29 mouse cellular contexts compared by ENCODE assay signal in genomic region chr3:146671121-146671520, GRCm38 (mm10). TPM values are rescaled to one million over a fixed set of nuclear protein-coding genes. Genes with fewer than 3 reads are reported as not detected.
A peak's percentile ranks its signal among the peaks of the same experiment; 100 is the strongest.
DNase-seq lines count a peak whose midpoint lies in the region; ATAC-seq and TF ChIP-seq lines count a peak whose summit lies in the region.
"Had no signal": no experiment of that assay in that cellular context is flagged by ENCODE, and none has a peak within 500 bp of the region (broad histone marks: within the 10 kb centered on the region; RNA-seq: fewer than 3 reads in every experiment).

No protein-coding gene starts in this region.

- H3K36me3 ChIP-seq in kidney, adult 2 months (ENCODE audit: control insufficient read depth, insufficient read depth, low read length) = no peaks in the 10 kb centered on the region
- H3K36me3 ChIP-seq in kidney, embryonic 14.5 days (ENCODE audit: control insufficient read depth, insufficient read depth, low read length) = no peaks in the 10 kb centered on the region
- no peaks in the 10 kb centered on the region for H3K36me3 ChIP-seq in heart, postnatal 0 days (replicated peaks; ENCODE audit: control insufficient read depth, insufficient read depth, low read length)
- H3K36me3 ChIP-seq: forebrain, embryonic 12.5 days; heart, embryonic 15.5 days; hindbrain, embryonic 13.5 days; limb, embryonic 10.5 days; liver, embryonic 15.5 days; lung, embryonic 15.5 days had no signal

- no peak overlapping the region for H3K4me3 ChIP-seq in kidney, adult 2 months (ENCODE audit: insufficient read depth, low read depth, low read length)
- no peak overlapping the region for H3K4me3 ChIP-seq in kidney, embryonic 14.5 days (ENCODE audit: low read length)
- H3K4me3 ChIP-seq in embryonic fibroblast, embryonic 13.5 days (ENCODE audit: insufficient read depth, low read length) = no peak overlapping the region
- H3K4me3 ChIP-seq in heart, postnatal 0 days (ENCODE audit: low read depth, low read length) = no peak overlapping the region
- H3K4me3 ChIP-seq: forebrain, embryonic 12.5 days; heart, embryonic 15.5 days; hindbrain, embryonic 13.5 days; layer of hippocampus, adult 2 months; limb, embryonic 10.5 days; liver, embryonic 15.5 days; lung, embryonic 15.5 days had no signal

- no peak for TF ChIP-seq CTCF in kidney, adult 2 months (conservative IDR thresholded peaks at IDR 0.05; ENCODE audit: insufficient read depth, insufficient read length, low read depth, low read length)
- TF ChIP-seq CTCF in embryonic fibroblast, embryonic 13.5 days (IDR thresholded peaks at IDR 0.05; ENCODE audit: borderline replicate concordance, insufficient read depth, low read length) = no peak
- no peak for TF ChIP-seq CTCF in heart, postnatal 0 days (IDR thresholded peaks at IDR 0.05; ENCODE audit: low read depth)

- no peaks in the 10 kb centered on the region for H3K4me1 ChIP-seq in kidney, adult 2 months (ENCODE audit: control insufficient read depth, insufficient read depth, low read length)
- H3K4me1 ChIP-seq in kidney, embryonic 14.5 days (ENCODE audit: control insufficient read depth, insufficient read depth, low read length) = no peaks in the 10 kb centered on the region
- H3K4me1 ChIP-seq in embryonic fibroblast, embryonic 13.5 days (ENCODE audit: control insufficient read depth, insufficient read depth, low read length) = no peaks in the 10 kb centered on the region
- H3K4me1 ChIP-seq in heart, postnatal 0 days (ENCODE audit: control insufficient read depth, insufficient read depth) = no peaks in the 10 kb centered on the region
- H3K4me1 ChIP-seq: forebrain, embryonic 12.5 days; heart, embryonic 15.5 days; hindbrain, embryonic 13.5 days; limb, embryonic 10.5 days; liver, embryonic 15.5 days; lung, embryonic 15.5 days had no signal

- DNase-seq in kidney, adult 2 months = peak; percentile 12
- peak; percentile 55 for DNase-seq in NIH3T3 (ENCODE audit: low read depth)
- peak; percentile 32 for DNase-seq in heart, postnatal 0 days (ENCODE audit: low spot score)
- no peak for DNase-seq in frontal cortex, adult 2 months (ENCODE audit: extremely low spot score in 1 of 2, low spot score in 1 of 2)
- DNase-seq: adrenal gland, postnatal 36 days; cerebellum, adult 11-12 months; cerebellum, postnatal 14 days; kidney, adult 9 months; liver; lung, postnatal 4 days; midbrain, embryonic 14.5 days; right cerebral cortex, postnatal 14 days had no signal

- TF ChIP-seq EP300 in heart, postnatal 0 days (IDR thresholded peaks at IDR 0.05; ENCODE audit: low read depth) = no peak

- no peaks in the 10 kb centered on the region for H3K9me3 ChIP-seq in kidney, embryonic 14.5 days (ENCODE audit: control insufficient read depth, low read length)
- H3K9me3 ChIP-seq in heart, postnatal 0 days (replicated peaks; ENCODE audit: control insufficient read depth, low read length) = no peaks in the 10 kb centered on the region
- H3K9me3 ChIP-seq: forebrain, embryonic 12.5 days; heart, embryonic 15.5 days; hindbrain, embryonic 13.5 days; limb, embryonic 10.5 days; liver, embryonic 15.5 days; lung, embryonic 15.5 days had no signal

- 56% methylated on average over 2 of the region's 2 CpGs for whole genome bisulfite sequencing in kidney, adult 2 months
- WGBS in kidney, embryonic 14.5 days = 71% methylated on average over 2 of the region's 2 CpGs
- WGBS in heart, postnatal 0 days = 29% methylated on average over 2 of the region's 2 CpGs

- no peak for ATAC-seq in kidney, embryonic 14.5 days (ENCODE audit: low FRiP score, low TSS enrichment)
- peak; percentile 55; the same call in 1 of the 2 replicates for ATAC-seq in heart, postnatal 0 days (ENCODE audit: insufficient read depth, low read depth)
- no peak for ATAC-seq in erythroid progenitor cell, adult 5-6 weeks (replicated peaks; ENCODE audit: low FRiP score, poor library complexity, severe bottlenecking)
- ATAC-seq: inflammation-experienced regulatory T-cells, adult 6 months had no signal

- H3K9ac ChIP-seq in kidney, embryonic 14.5 days (ENCODE audit: low read depth, low read length) = no peak overlapping the region
- H3K9ac ChIP-seq in heart, postnatal 0 days (replicated peaks; ENCODE audit: low read depth, low read length) = no peak overlapping the region
- H3K9ac ChIP-seq: forebrain, embryonic 12.5 days; heart, embryonic 15.5 days; hindbrain, embryonic 13.5 days; liver, embryonic 15.5 days; lung, embryonic 15.5 days had no signal

- H3K27ac ChIP-seq in kidney, adult 2 months (ENCODE audit: insufficient read depth, low read depth, low read length) = no peak overlapping the region
- no peak overlapping the region for H3K27ac ChIP-seq in kidney, embryonic 14.5 days (ENCODE audit: low read depth, low read length)
- H3K27ac ChIP-seq in embryonic fibroblast, embryonic 13.5 days (ENCODE audit: insufficient read depth, low read length) = 0 out of 2 replicates have a peak overlapping the region, but pooled peaks have one; percentile 13
- no peak overlapping the region for H3K27ac ChIP-seq in heart, postnatal 0 days (ENCODE audit: low read depth)
- H3K27ac ChIP-seq: forebrain, embryonic 12.5 days; heart, embryonic 15.5 days; hindbrain, embryonic 13.5 days; layer of hippocampus, adult 2 months; limb, embryonic 10.5 days; liver, embryonic 15.5 days; lung, embryonic 15.5 days had no signal

- no peak for TF ChIP-seq POLR2A in kidney, adult 2 months (IDR thresholded peaks at IDR 0.05; ENCODE audit: low read depth, low read length)
- TF ChIP-seq POLR2A in embryonic fibroblast, embryonic 13.5 days (IDR thresholded peaks at IDR 0.05; ENCODE audit: low read depth, low read length) = no peak

- H3K27me3 ChIP-seq in kidney, adult 2 months (replicated peaks; ENCODE audit: control insufficient read depth, insufficient read depth, low read length) = no peaks in the 10 kb centered on the region
- H3K27me3 ChIP-seq in kidney, embryonic 14.5 days (ENCODE audit: control insufficient read depth, insufficient read depth, low read length) = no peaks in the 10 kb centered on the region
- no peaks in the 10 kb centered on the region for H3K27me3 ChIP-seq in heart, postnatal 0 days (ENCODE audit: control insufficient read depth, insufficient read depth, low read length)
- H3K27me3 ChIP-seq: forebrain, embryonic 12.5 days; heart, embryonic 15.5 days; hindbrain, embryonic 13.5 days; liver, embryonic 15.5 days; lung, embryonic 15.5 days had no signal

- H3K4me2 ChIP-seq in kidney, embryonic 14.5 days (replicated peaks; ENCODE audit: low read depth, low read length) = no peak overlapping the region
- no peak overlapping the region for H3K4me2 ChIP-seq in heart, postnatal 0 days (ENCODE audit: low read depth, low read length)
- H3K4me2 ChIP-seq: forebrain, embryonic 12.5 days; heart, embryonic 15.5 days; hindbrain, embryonic 13.5 days; liver, embryonic 15.5 days; lung, embryonic 15.5 days had no signal

RNA-seq across cellular contexts. Expression of gene Samd13, which starts 14.3 kb away (rescaled TPM):
- 0.11 and 0.27 TPM in 2 replicates for polyA plus RNA-seq in kidney, adult 2 months (2012; rRNA removed)
- polyA plus RNA-seq in kidney, embryonic 14.5 days (2014; fragmentation: Nextera tagmentation; extraction: Ambion mirVana) = 0.99 and 1.2 TPM in 2 replicates
- 0.53 and 1.1 TPM in 2 replicates for polyA plus RNA-seq in embryonic fibroblast, embryonic 13.5 days (2011; ENCODE audit: insufficient read length, low read depth, missing spikeins)
- total RNA-seq in heart, postnatal 0 days (2014; rRNA removed; ENCODE audit: low replicate concordance) = 0.42 and 3.6 TPM in 2 replicates
- 1.8 and 2.8 TPM in 2 replicates for polyA plus RNA-seq in heart, postnatal 0 days (2015; fragmentation: Nextera tagmentation; extraction: Ambion mirVana)
- total RNA-seq in erythroid progenitor cell, adult 5-6 weeks (2015; ENCODE audit: low replicate concordance) = 5.4 TPM in 1 of 2 replicates, not detected in the other
- not detected in 2 replicates for total RNA-seq in erythroid progenitor cell, adult 5-6 weeks (2017; ENCODE audit: low replicate concordance)
- polyA plus RNA-seq in frontal cortex, adult 2 months (2012; rRNA removed) = 0.48 and 0.64 TPM in 2 replicates
- total RNA-seq: layer of hippocampus, postnatal 25 days had no signal
- polyA plus RNA-seq: midbrain, embryonic 14.5 days had no signal

RNA-seq across cellular contexts. Expression of gene 4930503B20Rik, which starts 20.0 kb away (rescaled TPM):
- polyA plus RNA-seq in kidney, adult 2 months (2012; rRNA removed) = not detected in 2 replicates
- polyA plus RNA-seq in kidney, embryonic 14.5 days (2014; fragmentation: Nextera tagmentation; extraction: Ambion mirVana) = not detected in 2 replicates
- 0.56 TPM in 1 of 2 replicates, not detected in the other for polyA plus RNA-seq in embryonic fibroblast, embryonic 13.5 days (2011; ENCODE audit: insufficient read length, low read depth, missing spikeins)
- not detected in 2 replicates for total RNA-seq in heart, postnatal 0 days (2014; rRNA removed; ENCODE audit: low replicate concordance)
- polyA plus RNA-seq in heart, postnatal 0 days (2015; fragmentation: Nextera tagmentation; extraction: Ambion mirVana) = 0.22 TPM in 1 of 2 replicates, not detected in the other
- total RNA-seq in erythroid progenitor cell, adult 5-6 weeks (2015; ENCODE audit: low replicate concordance) = not detected in 2 replicates
- total RNA-seq in erythroid progenitor cell, adult 5-6 weeks (2017; ENCODE audit: low replicate concordance) = 0.39 TPM in 1 of 2 replicates, not detected in the other
- not detected in 2 replicates for polyA plus RNA-seq in frontal cortex, adult 2 months (2012; rRNA removed)
- total RNA-seq: adrenal gland, postnatal 36 days; gastrocnemius, postnatal 36 days; layer of hippocampus, adult 2 months; layer of hippocampus, postnatal 25 days; megakaryocyte-erythroid progenitor cell, adult 5-6 weeks had no signal
- polyA plus RNA-seq: embryonic facial prominence, embryonic 11.5 days; forebrain, embryonic 12.5 days; hindbrain, embryonic 13.5 days; inflammation-experienced regulatory T-cells, adult 6 months; limb, embryonic 10.5 days; liver, embryonic 15.5 days; midbrain, embryonic 14.5 days; neural tube, embryonic 11.5 days had no signal

RNA-seq across cellular contexts. Expression of gene Dnase2b, which starts 55.7 kb away (rescaled TPM):
- polyA plus RNA-seq in kidney, adult 2 months (2012; rRNA removed) = not detected in 2 replicates
- polyA plus RNA-seq in kidney, embryonic 14.5 days (2014; fragmentation: Nextera tagmentation; extraction: Ambion mirVana) = not detected in 2 replicates
- not detected in 2 replicates for polyA plus RNA-seq in embryonic fibroblast, embryonic 13.5 days (2011; ENCODE audit: insufficient read length, low read depth, missing spikeins)
- not detected in 2 replicates for total RNA-seq in heart, postnatal 0 days (2014; rRNA removed; ENCODE audit: low replicate concordance)
- not detected in 2 replicates for polyA plus RNA-seq in heart, postnatal 0 days (2015; fragmentation: Nextera tagmentation; extraction: Ambion mirVana)
- not detected in 2 replicates for total RNA-seq in erythroid progenitor cell, adult 5-6 weeks (2015; ENCODE audit: low replicate concordance)
- not detected in 2 replicates for total RNA-seq in erythroid progenitor cell, adult 5-6 weeks (2017; ENCODE audit: low replicate concordance)
- not detected in 2 replicates for polyA plus RNA-seq in frontal cortex, adult 2 months (2012; rRNA removed)
- total RNA-seq: adrenal gland, postnatal 36 days; gastrocnemius, postnatal 36 days; layer of hippocampus, adult 2 months; layer of hippocampus, postnatal 25 days; megakaryocyte-erythroid progenitor cell, adult 5-6 weeks had no signal
- polyA plus RNA-seq: embryonic facial prominence, embryonic 11.5 days; forebrain, embryonic 12.5 days; heart, embryonic 15.5 days; hindbrain, embryonic 13.5 days; inflammation-experienced regulatory T-cells, adult 6 months; lung, embryonic 15.5 days; midbrain, embryonic 14.5 days; neural tube, embryonic 11.5 days; urinary bladder, adult 2 months had no signal

Comparison
In these comparisons a context has a peak if more than half of its experiments do, and no peak if none do; other contexts are left out.
1. DNase-seq: peak in kidney, adult 2 months (single experiment), NIH3T3 (single experiment) and heart, postnatal 0 days (single experiment); none in frontal cortex, adult 2 months (0 of 2).